Mouse (Mus musculus): Measurements from ENCODE around the gene Mical3.

DNA sequence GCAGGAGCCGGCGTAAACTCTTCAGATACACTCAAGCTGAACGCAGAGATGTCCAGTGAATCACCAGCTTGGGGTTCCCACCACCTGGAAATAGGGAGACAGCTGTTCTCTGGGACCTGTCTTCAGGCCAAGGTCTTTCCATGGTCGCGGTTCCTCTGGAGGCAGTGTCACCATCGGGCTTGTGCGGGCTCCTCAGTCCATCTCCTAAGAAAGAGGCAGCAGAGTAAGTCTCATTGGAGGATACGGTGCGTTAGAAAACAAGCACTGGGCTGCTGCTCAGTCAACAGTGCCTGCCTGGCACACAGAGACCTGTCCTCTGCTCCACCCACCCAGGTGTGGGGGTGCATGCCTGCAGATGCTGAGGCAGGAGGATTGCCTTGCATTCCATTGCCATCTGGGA, 236.7 kb downstream of the Mical3 start:
- no peak for TF ChIP-seq CTCF (IDR thresholded peaks at IDR 0.05; ENCODE audit: low read depth, low read length)
- TF ChIP-seq POLR2A (IDR thresholded peaks at IDR 0.05; ENCODE audit: extremely low read depth, insufficient read depth, low read length) = no peak

All from liver, adult 2 months (tissue).